In the genomic region with DNA sequence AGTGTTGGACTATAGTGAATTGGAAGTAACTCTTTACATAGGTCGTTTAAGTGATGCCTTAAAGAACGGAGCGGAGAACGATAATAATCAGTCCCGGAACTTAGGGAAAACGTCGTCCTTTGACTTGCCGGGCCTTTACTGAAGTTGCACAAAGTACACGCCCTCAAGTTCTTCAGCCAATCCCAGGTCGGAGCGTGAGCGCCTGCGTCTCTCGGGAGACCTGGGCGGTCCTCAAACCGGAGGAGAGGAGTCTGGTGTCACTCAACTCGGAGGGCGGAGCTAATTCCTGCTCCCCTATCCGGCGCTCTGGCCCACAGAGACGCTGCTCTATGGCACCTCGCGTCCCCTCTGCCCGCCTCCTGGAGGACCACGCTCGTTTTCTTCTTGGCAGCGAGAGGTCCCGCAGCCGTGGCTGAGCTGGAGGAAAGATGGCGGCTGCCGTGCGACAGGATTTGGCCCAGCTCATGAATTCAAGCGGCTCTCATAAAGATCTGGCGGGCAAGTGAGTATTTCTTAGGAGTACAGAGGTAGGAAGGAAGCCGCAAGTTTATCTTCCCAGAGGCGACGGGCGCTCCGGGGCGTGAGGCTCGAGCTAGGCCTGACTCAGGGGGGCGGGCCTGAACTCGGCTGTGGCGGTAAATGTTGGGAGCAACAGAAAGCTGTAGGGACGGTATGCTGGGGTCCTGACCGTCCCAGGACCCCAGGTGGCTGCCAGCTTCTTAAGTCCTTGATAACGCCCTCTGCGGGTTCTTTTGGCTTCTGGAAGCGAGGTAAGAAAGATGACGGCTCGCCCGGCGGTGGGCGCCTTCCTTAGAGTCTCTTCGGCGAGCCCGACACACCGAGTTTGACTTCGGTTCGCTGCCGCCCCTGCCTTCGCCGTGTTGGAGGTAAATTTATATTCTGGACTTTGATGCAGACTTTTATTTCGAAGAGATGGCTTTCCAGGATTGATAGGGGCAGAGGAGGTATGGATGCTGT, we compare ENCODE assay signal across 7 mouse cellular contexts. TPM values are rescaled to one million over a fixed set of nuclear protein-coding genes. Genes with fewer than 3 reads are reported as not detected.
DNase-seq lines count a peak whose midpoint lies in the region; ATAC-seq and TF ChIP-seq lines count a peak whose summit lies in the region.

Cops4 (plus strand) TSS at position 261 of the 978 bp plus-strand sequence.

- H3K36me3 ChIP-seq in embryonic facial prominence, embryonic 10.5 days (replicated peaks): peaks cover 20% of the 10 kb centered on the region
- H3K36me3 ChIP-seq in intestine, postnatal 0 days (ENCODE audit: control insufficient read depth, insufficient read depth): no peaks in the 10 kb centered on the region
- peaks cover 6% of the 10 kb centered on the region; the same call in 1 of the 2 replicates for H3K36me3 ChIP-seq in midbrain, embryonic 12.5 days
- 0 out of 2 replicates have a peak, but pooled peaks cover 1% of the 10 kb centered on the region for H3K36me3 ChIP-seq in small intestine, adult 2 months (ENCODE audit: control insufficient read depth, insufficient read depth, low read length)

- H3K27ac ChIP-seq in embryonic facial prominence, embryonic 10.5 days (replicated peaks): peak within 1 kb of the TSS; percentile 93
- H3K27ac ChIP-seq in intestine, postnatal 0 days (ENCODE audit: low read depth, low read length): peak within 1 kb of the TSS; percentile 63
- H3K27ac ChIP-seq in midbrain, embryonic 12.5 days (replicated peaks): peak within 1 kb of the TSS; percentile 74
- H3K27ac ChIP-seq in small intestine, adult 2 months (ENCODE audit: insufficient read depth, low read depth, low read length): peak within 1 kb of the TSS; percentile 70

- peaks cover 20% of the 10 kb centered on the region for H3K4me1 ChIP-seq in embryonic facial prominence, embryonic 10.5 days
- H3K4me1 ChIP-seq in intestine, postnatal 0 days (replicated peaks; ENCODE audit: control insufficient read depth, insufficient read depth, low read length): no peaks in the 10 kb centered on the region
- H3K4me1 ChIP-seq in midbrain, embryonic 12.5 days: peaks cover 18% of the 10 kb centered on the region
- peaks cover 13% of the 10 kb centered on the region; the same call in 1 of the 2 replicates for H3K4me1 ChIP-seq in small intestine, adult 2 months (ENCODE audit: control insufficient read depth, insufficient read depth, insufficient read length, low read length)

- H3K9ac ChIP-seq in intestine, postnatal 0 days (ENCODE audit: low read depth, low read length): peak within 1 kb of the TSS; percentile 85
- H3K9ac ChIP-seq in midbrain, embryonic 12.5 days (replicated peaks): peak within 1 kb of the TSS; percentile 87

- H3K4me2 ChIP-seq in intestine, postnatal 0 days (replicated peaks; ENCODE audit: low read depth): peak within 1 kb of the TSS; percentile 74
- peak within 1 kb of the TSS; percentile 84 for H3K4me2 ChIP-seq in midbrain, embryonic 12.5 days (replicated peaks)

- ATAC-seq in intestine, postnatal 0 days: peak; percentile 98
- peak; percentile 100 for ATAC-seq in midbrain, embryonic 12.5 days (ENCODE audit: low FRiP score, low read depth)

- H3K4me3 ChIP-seq in embryonic facial prominence, embryonic 10.5 days: peak within 1 kb of the TSS; percentile 85
- peak within 1 kb of the TSS; percentile 85 for H3K4me3 ChIP-seq in intestine, postnatal 0 days (ENCODE audit: low read depth, low read length)
- H3K4me3 ChIP-seq in midbrain, embryonic 12.5 days: peak within 1 kb of the TSS; percentile 87
- peak within 1 kb of the TSS; percentile 87 for H3K4me3 ChIP-seq in small intestine, adult 2 months (ENCODE audit: low read depth, low read length)

- no peaks in the 10 kb centered on the region for H3K9me3 ChIP-seq in embryonic facial prominence, embryonic 10.5 days
- no peaks in the 10 kb centered on the region for H3K9me3 ChIP-seq in intestine, postnatal 0 days (ENCODE audit: control insufficient read depth)
- H3K9me3 ChIP-seq in midbrain, embryonic 12.5 days: no peaks in the 10 kb centered on the region

- H3K27me3 ChIP-seq in embryonic facial prominence, embryonic 10.5 days (replicated peaks; ENCODE audit: low read depth, poor library complexity, severe bottlenecking): no peaks in the 10 kb centered on the region
- H3K27me3 ChIP-seq in intestine, postnatal 0 days (replicated peaks; ENCODE audit: control insufficient read depth, insufficient read depth, low read length): no peaks in the 10 kb centered on the region
- 0 out of 2 replicates have a peak, but pooled peaks cover 6% of the 10 kb centered on the region for H3K27me3 ChIP-seq in midbrain, embryonic 12.5 days
- no peaks in the 10 kb centered on the region for H3K27me3 ChIP-seq in small intestine, adult 2 months (ENCODE audit: control insufficient read depth, insufficient read depth, low read length)

- peak; percentile 57; the same call in 1 of the 2 replicates for TF ChIP-seq POLR2A in small intestine, adult 2 months (IDR thresholded peaks at IDR 0.05; ENCODE audit: low read depth, low read length)

- peak; percentile 46 for TF ChIP-seq CTCF in intestine, postnatal 0 days (IDR thresholded peaks at IDR 0.05; ENCODE audit: low read depth)
- no peak for TF ChIP-seq CTCF in small intestine, adult 2 months (IDR thresholded peaks at IDR 0.05; ENCODE audit: extremely low read depth, insufficient read length, insufficient replicate concordance, low read depth, low read length)

- DNase-seq in adrenal gland, postnatal 10 days: peak; percentile 97
- DNase-seq in embryonic facial prominence, embryonic 10.5 days (ENCODE audit: low spot score): peak; percentile 98
- DNase-seq in gonadal fat pad, adult 2 months (ENCODE audit: low read depth): peak; percentile 92
- peak; percentile 98 for DNase-seq in left cerebral cortex, postnatal 4 days

- under 1% methylated on average over 64 of the region's 64 CpGs for WGBS in embryonic facial prominence, embryonic 10.5 days
- under 1% methylated on average over 64 of the region's 64 CpGs for WGBS in intestine, postnatal 0 days
- under 1% methylated on average over 64 of the region's 64 CpGs for WGBS in midbrain, embryonic 12.5 days
- under 1% methylated on average over 64 of the region's 64 CpGs for whole genome bisulfite sequencing in small intestine, adult 2 months

- intact Hi-C loops in left cerebral cortex, postnatal 4 days (cut with DNase I): loop anchor here (2.0 kb wide), 1 partner anchor 90 kb away; no protein-coding TSS in a partner anchor

RNA-seq across cellular contexts. Expression of gene Cops4, which starts in this region (rescaled TPM):
- total RNA-seq in adrenal gland, postnatal 10 days (2021): 10 to 100 TPM; 70.1 to 73.6 TPM
- polyA plus RNA-seq in embryonic facial prominence, embryonic 10.5 days (2016; fragmentation: Nextera tagmentation; extraction: Ambion mirVana): 236 and 237 TPM in 2 replicates
- 38.1 and 38.2 TPM in 2 replicates for polyA plus RNA-seq in gonadal fat pad, adult 2 months (2012; rRNA removed)
- polyA plus RNA-seq in intestine, postnatal 0 days (2015; fragmentation: Nextera tagmentation; extraction: Ambion mirVana): 76.9 and 77.6 TPM in 2 replicates
- total RNA-seq in left cerebral cortex, postnatal 4 days (2021): 10 to 100 TPM; 80.3 to 83.3 TPM
- 191 and 203 TPM in 2 replicates for polyA plus RNA-seq in midbrain, embryonic 12.5 days (2016; fragmentation: Nextera tagmentation; extraction: Ambion mirVana)
- polyA plus RNA-seq in small intestine, adult 2 months (2012; rRNA removed): 7.3 and 14.0 TPM in 2 replicates

Comparison
In these comparisons a context has a peak if more than half of its experiments do, and no peak if none do; other contexts are left out.
1. Peak in every context shown above with its lines: DNase-seq, ATAC-seq, H3K4me3 ChIP-seq and H3K27ac ChIP-seq.